Mouse (Mus musculus) C2C12 (cell line): ENCODE results near the gene Cngb1.

Experiments used
- CEBPB ChIP-seq: IDR thresholded peaks from one replicate; pipeline ENCODE4 v1.6.1; 2011; ENCODE audit warnings: low read depth, mild to moderate bottlenecking, control low read depth, moderate library complexity
- CTCF ChIP-seq: IDR thresholded peaks from one replicate; pipeline ENCODE4 v1.5.1; 2011; ENCODE audit not compliant: control insufficient read depth, insufficient read depth, insufficient read length
- MAX ChIP-seq: IDR thresholded peaks from one replicate; pipeline ENCODE4 v1.6.1; 2011; ENCODE audit warnings: mild to moderate bottlenecking, control low read depth
- MYOD1 ChIP-seq: IDR thresholded peaks from one replicate; pipeline ENCODE4 v1.6.1; 2011; ENCODE audit warnings: low read depth; ENCODE audit not compliant: control insufficient read depth, insufficient read length
- MYOG ChIP-seq: IDR thresholded peaks from one replicate; pipeline ENCODE4 v1.6.1; 2011; ENCODE audit not compliant: control insufficient read depth, insufficient read length; ENCODE audit errors: extremely low read depth

DNA sequence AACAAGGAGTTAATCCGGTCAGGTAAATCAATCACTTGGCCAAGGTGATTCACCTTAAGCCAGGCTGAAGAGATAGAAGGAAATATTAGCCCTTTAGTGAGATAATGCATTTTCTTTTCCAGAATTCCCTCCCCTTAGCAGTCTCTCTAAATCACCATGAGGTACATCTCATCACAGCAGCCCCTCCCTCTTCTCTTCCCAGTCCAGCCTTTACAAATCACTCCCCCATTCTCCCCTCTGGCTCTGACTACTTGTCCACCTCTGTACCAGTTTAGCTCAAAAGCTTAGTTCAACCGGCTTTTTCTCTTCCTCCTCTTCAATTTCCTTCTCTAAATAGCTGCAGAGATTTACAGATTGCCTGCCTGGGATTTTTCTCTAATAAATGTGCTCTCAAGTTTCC lies 85.3 kb downstream of the Cngb1 start:
- TF ChIP-seq CTCF (no peak), MYOG (no peak), CEBPB (no peak), MAX (no peak), MYOD1 (no peak)
